In the genomic region with DNA sequence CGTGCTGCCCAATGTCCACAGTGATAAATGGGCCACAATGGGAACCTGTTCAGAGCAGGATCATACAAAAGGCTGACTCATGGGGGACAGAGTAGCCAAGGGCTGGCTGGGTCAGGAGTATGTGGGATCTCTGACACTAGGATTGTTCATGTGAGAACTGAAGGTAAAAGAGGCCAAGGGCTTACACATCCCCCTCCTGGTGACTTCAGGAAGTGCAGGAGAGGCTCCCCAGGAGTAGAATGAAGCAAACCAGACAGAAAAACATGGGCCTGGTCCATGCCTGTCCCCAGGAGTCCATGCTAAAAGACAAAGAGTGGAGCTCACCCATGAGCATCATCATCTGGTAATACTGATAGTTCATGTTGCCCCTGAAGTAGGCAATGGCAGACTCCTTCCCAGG, we compare ENCODE assay signal across 12 mouse cellular contexts. TPM values are rescaled to one million over a fixed set of nuclear protein-coding genes. Genes with fewer than 3 reads are reported as not detected.
DNase-seq lines count a peak whose midpoint lies in the region; ATAC-seq and TF ChIP-seq lines count a peak whose summit lies in the region.
"Not testable (repeated sequence)": the region's sequence is repeated elsewhere in the genome, so short reads cannot be mapped to it uniquely, and the experiment has no call there.
"Had no signal": no experiment of that assay in that cellular context is flagged by ENCODE, and none has a peak within 500 bp of the region (broad histone marks: within the 10 kb centered on the region; RNA-seq: fewer than 3 reads in every experiment).

No protein-coding gene starts in this region.

- peak; percentile 65 for ATAC-seq in erythroblast, adult 5-6 weeks (replicated peaks; ENCODE audit: low FRiP score, poor library complexity, severe bottlenecking)
- ATAC-seq in lung, postnatal 0 days: peak; percentile 40

- peak; percentile 16 for TF ChIP-seq CTCF in ES-Bruce4 (IDR thresholded peaks at IDR 0.05; ENCODE audit: low read depth, low read length)
- TF ChIP-seq CTCF in bone marrow, adult 2 months (IDR thresholded peaks at IDR 0.05; ENCODE audit: control insufficient read depth, insufficient read depth, low read length): peak; percentile 36; the same call in 1 of the 2 replicates
- TF ChIP-seq CTCF in lung, postnatal 0 days (IDR thresholded peaks at IDR 0.05): peak; percentile 80

- H3K27ac ChIP-seq in ES-Bruce4 (ENCODE audit: insufficient read depth, low read length); bone marrow, adult 2 months (ENCODE audit: control insufficient read depth, insufficient read depth, low read depth, low read length, poor library complexity); lung, postnatal 0 days (ENCODE audit: low read length): not testable (repeated sequence)

- not testable (repeated sequence) for H3K4me3 ChIP-seq in ES-Bruce4 (ENCODE audit: low read depth, low read length); bone marrow, adult 2 months (replicated peaks; ENCODE audit: control insufficient read depth, low read depth, low read length); lung, postnatal 0 days (ENCODE audit: low read depth, low read length)

- peak; percentile 39 to 69 for DNase-seq in heart, postnatal 14 days
- DNase-seq in kidney, postnatal 4 days: peak; percentile 78 to 79
- DNase-seq in lung, postnatal 0 days (ENCODE audit: low spot score): peak; percentile 61
- DNase-seq in ovary, postnatal 36 days (ENCODE audit: low spot score): peak; percentile 36
- peak; percentile 70 for DNase-seq in thymus, postnatal 25 days

- not testable (repeated sequence) for H3K36me3 ChIP-seq in ES-Bruce4 (ENCODE audit: control insufficient read depth, insufficient read depth, low read length, poor library complexity, severe bottlenecking); lung, postnatal 0 days (ENCODE audit: insufficient read depth, low read length)

- H3K4me2 ChIP-seq in lung, postnatal 0 days (replicated peaks; ENCODE audit: low read depth, low read length): not testable (repeated sequence)

- TF ChIP-seq POLR2A in ES-Bruce4 (IDR thresholded peaks at IDR 0.05; ENCODE audit: insufficient read depth, low read length); bone marrow, adult 2 months (IDR thresholded peaks at IDR 0.05; ENCODE audit: borderline replicate concordance, control insufficient read depth, low read depth, low read length): not testable (repeated sequence)

- TF ChIP-seq EP300 in ES-Bruce4 (IDR thresholded peaks at IDR 0.05; ENCODE audit: insufficient read depth, low read depth, low read length); lung, postnatal 0 days (IDR thresholded peaks at IDR 0.05): not testable (repeated sequence)

- H3K9me3 ChIP-seq in ES-Bruce4 (replicated peaks; ENCODE audit: control insufficient read depth, insufficient read depth, low read length, poor library complexity, severe bottlenecking): peaks cover 13% of the 10 kb centered on the region
- not testable (repeated sequence) for H3K9me3 ChIP-seq in lung, postnatal 0 days (ENCODE audit: low read length)

- WGBS in bone marrow, adult 2 months: 70% methylated on average over 1 of the region's 1 CpGs
- WGBS in lung, postnatal 0 days: 73% methylated on average over 1 of the region's 1 CpGs

- not testable (repeated sequence) for H3K27me3 ChIP-seq in ES-Bruce4 (ENCODE audit: control insufficient read depth, insufficient read depth, low read length, poor library complexity, severe bottlenecking); lung, postnatal 0 days (replicated peaks; ENCODE audit: insufficient read depth, low read length)

- intact Hi-C loops in heart, postnatal 14 days (cut with DNase I): not testable (repeated sequence)

- not testable (repeated sequence) for H3K4me1 ChIP-seq in ES-Bruce4 (ENCODE audit: control insufficient read depth, insufficient read depth, low read length); bone marrow, adult 2 months (ENCODE audit: control insufficient read depth, insufficient read depth, low read length); lung, postnatal 0 days (ENCODE audit: insufficient read depth, low read depth, low read length)

- H3K9ac ChIP-seq in ES-Bruce4 (ENCODE audit: low read depth, poor library complexity, severe bottlenecking); lung, postnatal 0 days (replicated peaks; ENCODE audit: low read depth): not testable (repeated sequence)

RNA-seq across cellular contexts. Expression of a gene that starts 7.5 kb away (rescaled TPM):
- not detected in 2 replicates for polyA plus RNA-seq in ES-Bruce4 (2011; ENCODE audit: insufficient read depth, insufficient read length, low read depth, missing spikeins)
- not detected in 2 replicates for polyA plus RNA-seq in bone marrow, adult 2 months (2011; ENCODE audit: insufficient read depth, insufficient read length, low replicate concordance, missing spikeins)
- total RNA-seq in erythroblast, adult 5-6 weeks (2015; ENCODE audit: low replicate concordance): not detected in 2 replicates
- not detected in 2 replicates for total RNA-seq in erythroblast, adult 5-6 weeks (2017; ENCODE audit: low replicate concordance)
- total RNA-seq in heart, postnatal 14 days (2021): not detected
- not detected in 2 replicates for polyA plus RNA-seq in lung, postnatal 0 days (2015; fragmentation: Nextera tagmentation; extraction: Ambion mirVana)
- total RNA-seq: adrenal gland, adult 8-10 months had no signal
- polyA plus RNA-seq: erythroblast, embryonic 14.5 days; heart, embryonic 11.5 days; macrophage had no signal

RNA-seq across cellular contexts. Expression of a gene that starts 35.3 kb away (rescaled TPM):
- 4.9 and 5.3 TPM in 2 replicates for polyA plus RNA-seq in ES-Bruce4 (2011; ENCODE audit: insufficient read depth, insufficient read length, low read depth, missing spikeins)
- polyA plus RNA-seq in bone marrow, adult 2 months (2011; ENCODE audit: insufficient read depth, insufficient read length, low replicate concordance, missing spikeins): 0.99 and 4.2 TPM in 2 replicates
- not detected in 2 replicates for total RNA-seq in erythroblast, adult 5-6 weeks (2015; ENCODE audit: low replicate concordance)
- total RNA-seq in erythroblast, adult 5-6 weeks (2017; ENCODE audit: low replicate concordance): 0.34 TPM in 1 of 2 replicates, not detected in the other
- 10 to 100 TPM; 15.4 to 17.0 TPM for total RNA-seq in heart, postnatal 14 days (2021)
- 6.2 and 8.2 TPM in 2 replicates for polyA plus RNA-seq in lung, postnatal 0 days (2015; fragmentation: Nextera tagmentation; extraction: Ambion mirVana)
- polyA plus RNA-seq: erythroblast, embryonic 14.5 days; macrophage had no signal

RNA-seq across cellular contexts. Expression of a gene that starts 59.3 kb away (rescaled TPM):
- polyA plus RNA-seq in ES-Bruce4 (2011; ENCODE audit: insufficient read depth, insufficient read length, low read depth, missing spikeins): 19.7 and 21.0 TPM in 2 replicates
- polyA plus RNA-seq in bone marrow, adult 2 months (2011; ENCODE audit: insufficient read depth, insufficient read length, low replicate concordance, missing spikeins): 10.6 and 32.5 TPM in 2 replicates
- 17.1 and 32.7 TPM in 2 replicates for total RNA-seq in erythroblast, adult 5-6 weeks (2015; ENCODE audit: low replicate concordance)
- total RNA-seq in erythroblast, adult 5-6 weeks (2017; ENCODE audit: low replicate concordance): 23.0 and 24.4 TPM in 2 replicates
- 10 to 100 TPM; 47.8 to 51.8 TPM for total RNA-seq in heart, postnatal 14 days (2021)
- polyA plus RNA-seq in lung, postnatal 0 days (2015; fragmentation: Nextera tagmentation; extraction: Ambion mirVana): 59.5 and 72.8 TPM in 2 replicates

Comparison
In these comparisons a context has a peak if more than half of its experiments do, and no peak if none do; other contexts are left out.
1. CTCF ChIP-seq: peak in every context shown above with its lines; median percentile 80 in lung, postnatal 0 days; 36 in bone marrow, adult 2 months; 16 in ES-Bruce4.